Mouse (Mus musculus) macrophage (primary cell): ENCODE measurements at regions not wholly inside any gene's neighbourhood (a gene's known extent, or its start where the extent isn't known, plus 50 kb on each side); places are given as distances from the start of the nearest gene placed in this dataset.

Experiments
- H3K27ac ChIP-seq: fragments of 350-480 bp; formaldehyde crosslinking; 2 replicates; pipeline ENCODE4 v1.9.0; 2021
- H3K36me3 ChIP-seq: fragments of 350-480 bp; formaldehyde crosslinking; 2 replicates; pipeline ENCODE4 v1.9.0; 2021; ENCODE audit errors: inconsistent target
- H3K4me3 ChIP-seq: fragments of 350-480 bp; formaldehyde crosslinking; 2 replicates; pipeline ENCODE4 v1.9.0; 2021; ENCODE audit errors: inconsistent target
- H3K79me2 ChIP-seq: fragments of 350-480 bp; formaldehyde crosslinking; 2 replicates; pipeline ENCODE4 v1.9.0; 2021; ENCODE audit errors: inconsistent target
- WGBS: methylation state at CpG from one replicate; pipeline ENCODE4 v1.1.7; 2026; ENCODE audit warnings: inconsistent platforms; ENCODE audit not compliant: missing documents; 5-methylcytosine and 5-hydroxymethylcytosine counted together

GRCm38 (mm10) chr17:79948591-79949475, 52.9 kb upstream of the Atl2 start:
- Histone ChIP-seq H3K4me3 (no peak overlapping the region), H3K36me3 (no peaks in the 10 kb centered on the region), H3K79me2 (no peaks in the 10 kb centered on the region), H3K27ac (no peak overlapping the region)
- WGBS = 79% methylated on average over 11 of the region's 11 CpGs
